Mouse (Mus musculus): ENCODE data around the gene Fcgr4.
"Not testable (repeated sequence)": the region's sequence is repeated elsewhere in the genome, so short reads cannot be mapped to it uniquely, and the experiment has no call there.

Fcgr4 gene

GRCm38 (mm10) chr1:171053305-171053704 lies 34.6 kb downstream of the Fcgr4 start:
- DNase-seq (ENCODE audit: low spot score in 2 of 2), result no peak

- DNase-seq (ENCODE audit: low spot score in 2 of 2), result no peak
Measured at GRCm38 (mm10) chr1:171057253-171057652, 38.5 kb downstream of the Fcgr4 start.

- DNase-seq (ENCODE audit: low spot score in 2 of 2), result no peak
Measured at GRCm38 (mm10) chr1:171059203-171059602, 40.5 kb downstream of the Fcgr4 start.

GRCm38 (mm10) chr1:171060392-171060791 lies 41.7 kb downstream of the Fcgr4 start:
- no peak for DNase-seq (ENCODE audit: low spot score in 2 of 2)

- DNase-seq (ENCODE audit: low spot score in 2 of 2), result no peak
Measured at GRCm38 (mm10) chr1:171061566-171061965, 42.8 kb downstream of the Fcgr4 start.

GRCm38 (mm10) chr1:171063569-171064490 lies 45.1 kb downstream of the Fcgr4 start:
- DNase-seq (ENCODE audit: low spot score in 2 of 2), result peak; percentile 43 to 59

- DNase-seq (ENCODE audit: low spot score in 2 of 2), result peak; percentile 59 to 75
Measured at GRCm38 (mm10) chr1:171064491-171065242, 45.9 kb downstream of the Fcgr4 start, which contains the start of gene Fcgr3. Gene Fcgr3, minus strand, starts transcription at chr1:171064935.

- DNase-seq (ENCODE audit: low spot score in 2 of 2), result peak in 1 of 2 experiments; percentile 29
Measured at GRCm38 (mm10) chr1:171065243-171065587, 46.5 kb downstream of the Fcgr4 start.

- DNase-seq (ENCODE audit: low spot score in 2 of 2), result peak; percentile 39 to 47
Measured at GRCm38 (mm10) chr1:171065768-171066167, 47.0 kb downstream of the Fcgr4 start.

GRCm38 (mm10) chr1:171066583-171066982 lies 47.9 kb downstream of the Fcgr4 start:
- peak in 1 of 2 experiments; percentile 22 for DNase-seq (ENCODE audit: low spot score in 2 of 2)

- not testable (repeated sequence) for DNase-seq (ENCODE audit: low spot score in 2 of 2)
Measured at GRCm38 (mm10) chr1:171067928-171068327, 49.2 kb downstream of the Fcgr4 start.

GRCm38 (mm10) chr1:171069508-171069907 lies 50.8 kb downstream of the Fcgr4 start:
- DNase-seq (ENCODE audit: low spot score in 2 of 2), result not testable (repeated sequence)

GRCm38 (mm10) chr1:171070879-171071278 lies 52.2 kb downstream of the Fcgr4 start:
- DNase-seq (ENCODE audit: low spot score in 2 of 2), result not testable (repeated sequence)

- not testable (repeated sequence) for DNase-seq (ENCODE audit: low spot score in 2 of 2)
Measured at GRCm38 (mm10) chr1:171071726-171072125, 53.0 kb downstream of the Fcgr4 start.

- DNase-seq (ENCODE audit: low spot score in 2 of 2), result not testable (repeated sequence)
Measured at GRCm38 (mm10) chr1:171072217-171072616, 53.5 kb downstream of the Fcgr4 start.

- DNase-seq (ENCODE audit: low spot score in 2 of 2), result peak; percentile 26 to 42
Measured at GRCm38 (mm10) chr1:171074283-171074682, 55.6 kb downstream of the Fcgr4 start.

GRCm38 (mm10) chr1:171076176-171076575 lies 57.5 kb downstream of the Fcgr4 start:
- DNase-seq (ENCODE audit: low spot score in 2 of 2), result not testable (repeated sequence)

GRCm38 (mm10) chr1:171077192-171077591 lies 58.5 kb downstream of the Fcgr4 start:
- DNase-seq (ENCODE audit: low spot score in 2 of 2), result not testable (repeated sequence)

- not testable (repeated sequence) for DNase-seq (ENCODE audit: low spot score in 2 of 2)
Measured at GRCm38 (mm10) chr1:171077955-171078354, 59.2 kb downstream of the Fcgr4 start.

- not testable (repeated sequence) for DNase-seq (ENCODE audit: low spot score in 2 of 2)
Measured at GRCm38 (mm10) chr1:171078419-171078818, 59.7 kb downstream of the Fcgr4 start.

GRCm38 (mm10) chr1:171079345-171079744 lies 60.6 kb downstream of the Fcgr4 start:
- DNase-seq (ENCODE audit: low spot score in 2 of 2), result not testable (repeated sequence)

Measured in right cerebral cortex, postnatal 36 days (tissue).